Mouse (Mus musculus) small intestine, adult 2 months (tissue): ENCODE results near the gene Anapc5.

Experiments used
- CTCF ChIP-seq: fragments of 200-500 bp; IDR thresholded peaks from 2 replicates; pipeline ENCODE4 v1.5.1; 2012; ENCODE audit warnings: low read depth, mild to moderate bottlenecking, control low read depth, inconsistent platforms, low read length, moderate library complexity, mixed read lengths; ENCODE audit not compliant: insufficient replicate concordance, insufficient read length; ENCODE audit errors: extremely low read depth
- POLR2A ChIP-seq: fragments of 200-500 bp; IDR thresholded peaks from 2 replicates; pipeline ENCODE4 v1.6.1; 2012; ENCODE audit warnings: low read depth, mild to moderate bottlenecking, control low read depth, inconsistent platforms, low read length, moderate library complexity

DNA sequence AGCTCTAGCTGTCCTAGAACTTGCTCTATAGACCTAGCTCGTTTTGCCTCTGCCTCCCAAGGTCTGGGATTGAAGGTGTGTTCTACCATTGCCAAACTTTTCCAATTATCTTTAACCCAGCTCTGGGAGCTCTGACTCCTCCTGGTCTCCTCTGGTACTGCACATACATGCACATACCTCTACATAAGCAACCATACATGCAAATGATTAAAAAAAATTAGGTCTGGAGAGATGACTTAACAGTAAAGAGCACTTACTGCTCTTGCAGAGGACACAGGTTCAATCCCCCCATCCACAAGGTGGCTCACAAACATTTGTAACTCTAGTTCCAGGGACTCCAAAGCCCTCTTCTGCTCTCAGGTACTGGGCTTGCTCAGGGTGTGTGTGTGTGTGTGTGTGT is 2.8 kb upstream of the Anapc5 start:
- TF ChIP-seq POLR2A, result no peak
- no peak for TF ChIP-seq CTCF
